23 mouse cellular contexts compared by ENCODE assay signal in the genomic region with DNA sequence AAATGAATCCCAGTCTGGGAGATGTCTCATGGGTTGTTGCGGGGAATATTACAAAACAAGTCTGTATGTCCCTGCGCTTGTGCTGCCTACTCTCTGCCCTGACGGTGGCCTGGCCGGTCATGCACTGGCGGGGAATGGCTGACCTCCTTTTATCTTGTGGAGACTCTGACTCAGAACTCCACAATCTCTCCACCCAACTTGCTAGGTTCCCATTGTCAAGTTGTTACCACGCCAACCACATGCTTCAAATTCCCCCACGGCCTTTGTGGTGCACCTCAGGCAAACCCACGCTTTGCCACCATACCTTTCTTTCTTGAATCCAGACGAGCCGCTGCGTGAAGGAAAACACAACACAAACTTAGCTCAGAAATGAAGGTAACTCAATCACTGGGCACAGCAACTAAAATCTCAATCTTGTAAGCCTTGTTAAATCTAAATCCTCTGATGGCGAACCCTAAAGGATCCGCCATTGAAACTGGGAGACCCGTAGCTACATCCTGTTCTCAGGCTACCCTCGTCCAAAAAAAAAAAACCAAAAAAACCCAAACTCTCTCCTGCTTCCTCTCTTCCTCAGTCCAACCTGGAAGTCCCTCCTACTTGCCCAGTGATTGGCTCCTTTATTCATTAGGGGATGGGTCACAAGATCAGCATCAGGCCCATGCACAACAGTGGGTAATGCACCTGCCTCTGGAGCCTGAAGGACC. TPM values are rescaled to one million over a fixed set of nuclear protein-coding genes. Genes with fewer than 3 reads are reported as not detected.
DNase-seq lines count a peak whose midpoint lies in the region; ATAC-seq and TF ChIP-seq lines count a peak whose summit lies in the region.
"Had no signal": no experiment of that assay in that cellular context is flagged by ENCODE, and none has a peak within 500 bp of the region (broad histone marks: within the 10 kb centered on the region; RNA-seq: fewer than 3 reads in every experiment).

No protein-coding gene starts in this region.

- TF ChIP-seq CTCF in ES-Bruce4 (IDR thresholded peaks at IDR 0.05; ENCODE audit: low read depth, low read length) = no peak

- H3K4me2 ChIP-seq in forebrain, embryonic 14.5 days (ENCODE audit: low read length) = no peak overlapping the region
- no peak overlapping the region for H3K4me2 ChIP-seq in kidney, embryonic 16.5 days (replicated peaks; ENCODE audit: low read depth, low read length)
- H3K4me2 ChIP-seq: embryonic facial prominence, embryonic 15.5 days; forebrain, embryonic 15.5 days; hindbrain, embryonic 12.5 days; limb, embryonic 15.5 days; liver, embryonic 15.5 days; lung, embryonic 15.5 days had no signal

- 0 out of 2 replicates have a peak, but pooled peaks cover 2% of the 10 kb centered on the region for H3K36me3 ChIP-seq in ES-Bruce4 (ENCODE audit: control insufficient read depth, insufficient read depth, low read length, poor library complexity, severe bottlenecking)
- H3K36me3 ChIP-seq in forebrain, embryonic 14.5 days (ENCODE audit: control insufficient read depth, insufficient read depth, low read length) = no peaks in the 10 kb centered on the region
- H3K36me3 ChIP-seq in kidney, embryonic 16.5 days (ENCODE audit: insufficient read depth, low read length) = no peaks in the 10 kb centered on the region
- H3K36me3 ChIP-seq: embryonic facial prominence, embryonic 15.5 days; forebrain, embryonic 15.5 days; hindbrain, embryonic 12.5 days; limb, embryonic 15.5 days; liver, embryonic 15.5 days; lung, embryonic 15.5 days had no signal

- no peak for ATAC-seq in forebrain, embryonic 14.5 days
- ATAC-seq in kidney, embryonic 16.5 days (ENCODE audit: low FRiP score, low TSS enrichment) = no peak
- ATAC-seq: forebrain, embryonic 15.5 days; midbrain, embryonic 16.5 days had no signal

- WGBS in forebrain, embryonic 14.5 days = 83% methylated on average over 15 of the region's 15 CpGs
- WGBS in kidney, embryonic 16.5 days = 84% methylated on average over 15 of the region's 15 CpGs

- DNase-seq in 3134 (ENCODE audit: extremely low read depth, insufficient read length, low spot score) = peak; percentile 65
- DNase-seq in 3T3-L1 (ENCODE audit: low read depth, low spot score) = peak; percentile 65
- peak; percentile 78 for DNase-seq in ZHBTc4 (ENCODE audit: low read depth, low spot score)
- no peak for DNase-seq in forebrain, embryonic 14.5 days (ENCODE audit: low spot score)
- DNase-seq in lung, postnatal 4 days = no peak
- DNase-seq: cerebellum, adult 2 months; gastrocnemius, postnatal 25 days; heart, adult 2 months; kidney, adult 18-20 months; kidney, postnatal 10 days; left cerebral cortex, postnatal 4 days; lung, postnatal 36 days; thymus, adult 2 months; thymus, postnatal 4 days had no signal

- no peaks in the 10 kb centered on the region for H3K4me1 ChIP-seq in ES-Bruce4 (ENCODE audit: control insufficient read depth, insufficient read depth, low read length)
- H3K4me1 ChIP-seq in forebrain, embryonic 14.5 days (ENCODE audit: control insufficient read depth, insufficient read depth, low read length) = no peaks in the 10 kb centered on the region
- no peaks in the 10 kb centered on the region for H3K4me1 ChIP-seq in kidney, embryonic 16.5 days (ENCODE audit: insufficient read depth, low read length)
- H3K4me1 ChIP-seq: embryonic facial prominence, embryonic 15.5 days; hindbrain, embryonic 12.5 days; limb, embryonic 15.5 days; liver, embryonic 15.5 days; lung, embryonic 15.5 days had no signal

- H3K4me3 ChIP-seq in ES-Bruce4 (ENCODE audit: low read depth, low read length) = peak overlapping the region; percentile 74
- no peak overlapping the region for H3K4me3 ChIP-seq in forebrain, embryonic 14.5 days (ENCODE audit: low read depth, low read length)
- no peak overlapping the region for H3K4me3 ChIP-seq in kidney, embryonic 16.5 days (ENCODE audit: low read length)
- H3K4me3 ChIP-seq: embryonic facial prominence, embryonic 15.5 days; forebrain, embryonic 15.5 days; heart, adult 2 months; hindbrain, embryonic 12.5 days; limb, embryonic 15.5 days; liver, embryonic 15.5 days; lung, embryonic 15.5 days had no signal

- H3K9ac ChIP-seq in ES-Bruce4 (ENCODE audit: low read depth, poor library complexity, severe bottlenecking) = peak overlapping the region; percentile 72
- H3K9ac ChIP-seq in forebrain, embryonic 14.5 days (ENCODE audit: low read length) = no peak overlapping the region
- no peak overlapping the region for H3K9ac ChIP-seq in kidney, embryonic 16.5 days (replicated peaks; ENCODE audit: low read length)
- H3K9ac ChIP-seq: embryonic facial prominence, embryonic 15.5 days; forebrain, embryonic 15.5 days; hindbrain, embryonic 12.5 days; limb, embryonic 15.5 days; liver, embryonic 15.5 days; lung, embryonic 15.5 days had no signal

- H3K27me3 ChIP-seq in ES-Bruce4 (ENCODE audit: control insufficient read depth, insufficient read depth, low read length, poor library complexity, severe bottlenecking) = no peaks in the 10 kb centered on the region
- no peaks in the 10 kb centered on the region for H3K27me3 ChIP-seq in forebrain, embryonic 14.5 days (replicated peaks; ENCODE audit: control insufficient read depth, insufficient read depth, low read length)
- H3K27me3 ChIP-seq in kidney, embryonic 16.5 days (ENCODE audit: insufficient read depth, low read length) = no peaks in the 10 kb centered on the region
- H3K27me3 ChIP-seq: embryonic facial prominence, embryonic 15.5 days; forebrain, embryonic 15.5 days; hindbrain, embryonic 12.5 days; limb, embryonic 15.5 days; liver, embryonic 15.5 days; lung, embryonic 15.5 days had no signal

- TF ChIP-seq POLR2A in ES-Bruce4 (IDR thresholded peaks at IDR 0.05; ENCODE audit: insufficient read depth, low read length) = no peak

- peak overlapping the region; percentile 73 for H3K27ac ChIP-seq in ES-Bruce4 (ENCODE audit: insufficient read depth, low read length)
- no peak overlapping the region for H3K27ac ChIP-seq in forebrain, embryonic 14.5 days (ENCODE audit: low read depth, low read length)
- no peak overlapping the region for H3K27ac ChIP-seq in kidney, embryonic 16.5 days (ENCODE audit: low read length)
- H3K27ac ChIP-seq: embryonic facial prominence, embryonic 15.5 days; forebrain, embryonic 15.5 days; heart, adult 2 months; hindbrain, embryonic 12.5 days; limb, embryonic 15.5 days; liver, embryonic 15.5 days; lung, embryonic 15.5 days had no signal

- H3K9me3 ChIP-seq in ES-Bruce4 (replicated peaks; ENCODE audit: control insufficient read depth, insufficient read depth, low read length, poor library complexity, severe bottlenecking) = no peaks in the 10 kb centered on the region
- H3K9me3 ChIP-seq in forebrain, embryonic 14.5 days (replicated peaks; ENCODE audit: control insufficient read depth, low read length) = no peaks in the 10 kb centered on the region
- H3K9me3 ChIP-seq in kidney, embryonic 16.5 days (ENCODE audit: low read length) = no peaks in the 10 kb centered on the region
- H3K9me3 ChIP-seq: embryonic facial prominence, embryonic 15.5 days; forebrain, embryonic 15.5 days; hindbrain, embryonic 12.5 days; limb, embryonic 15.5 days; liver, embryonic 15.5 days; lung, embryonic 15.5 days had no signal

- no peak for TF ChIP-seq EP300 in ES-Bruce4 (IDR thresholded peaks at IDR 0.05; ENCODE audit: insufficient read depth, low read depth, low read length)

RNA-seq across cellular contexts. Expression of a gene that starts 10.0 kb away (rescaled TPM):
- polyA plus RNA-seq in ES-Bruce4 (2011; ENCODE audit: insufficient read depth, insufficient read length, low read depth, missing spikeins) = 51.6 and 54.2 TPM in 2 replicates
- 4.1 and 6.0 TPM in 2 replicates for polyA plus RNA-seq in forebrain, embryonic 14.5 days (2014; fragmentation: Nextera tagmentation; extraction: Ambion mirVana)
- polyA plus RNA-seq in kidney, embryonic 16.5 days (2015; fragmentation: Nextera tagmentation; extraction: Ambion mirVana) = 26.4 and 27.8 TPM in 2 replicates

RNA-seq across cellular contexts. Expression of a gene that starts 54.7 kb away (rescaled TPM):
- polyA plus RNA-seq in ES-Bruce4 (2011; ENCODE audit: insufficient read depth, insufficient read length, low read depth, missing spikeins) = 7.8 and 8.3 TPM in 2 replicates
- polyA plus RNA-seq in forebrain, embryonic 14.5 days (2014; fragmentation: Nextera tagmentation; extraction: Ambion mirVana) = 5.6 and 8.4 TPM in 2 replicates
- polyA plus RNA-seq in kidney, embryonic 16.5 days (2015; fragmentation: Nextera tagmentation; extraction: Ambion mirVana) = 14.6 and 14.9 TPM in 2 replicates

Comparison
In these comparisons a context has a peak if more than half of its experiments do, and no peak if none do; other contexts are left out.
1. DNase-seq: peak in 3134 (single experiment), 3T3-L1 (single experiment) and ZHBTc4 (single experiment); none in forebrain, embryonic 14.5 days (single experiment) and lung, postnatal 4 days (0 of 2).